Mouse (Mus musculus) megakaryocyte, adult 5-6 weeks (primary cell): ENCODE data around the gene Cbs. TPM values are rescaled to one million over a fixed set of nuclear protein-coding genes. Genes with fewer than 3 reads are reported as not detected.
A peak's percentile ranks its signal among the peaks of the same experiment; 100 is the strongest.

ENCODE experiments used
- ATAC-seq: 2 replicates; pipeline ENCODE4 v1.8.0; 2016; ENCODE audit warnings: mild to moderate bottlenecking, inconsistent platforms; ENCODE audit not compliant: poor library complexity, severe bottlenecking
- total RNA-seq, 2 experiments: library from RNA; stranded (forward) in 1 of 2; stranded (reverse) in 1 of 2; fragments of 153-499, 151-499 nt in 1 of 2; fragments of 221-1000, 200-1000 nt in 1 of 2; gene quantifications; 2 replicates each; pipeline versions ENCODE4 v1.2.3 to v1.2.4; 2015 to 2017

Gene Cbs
- total RNA-seq, 2 experiments from 2014 or later, result not detected

GRCm38 (mm10) chr17:31594590-31594989 is 42.4 kb downstream of the Cbs start:
- peak; percentile 99 for ATAC-seq

DNA sequence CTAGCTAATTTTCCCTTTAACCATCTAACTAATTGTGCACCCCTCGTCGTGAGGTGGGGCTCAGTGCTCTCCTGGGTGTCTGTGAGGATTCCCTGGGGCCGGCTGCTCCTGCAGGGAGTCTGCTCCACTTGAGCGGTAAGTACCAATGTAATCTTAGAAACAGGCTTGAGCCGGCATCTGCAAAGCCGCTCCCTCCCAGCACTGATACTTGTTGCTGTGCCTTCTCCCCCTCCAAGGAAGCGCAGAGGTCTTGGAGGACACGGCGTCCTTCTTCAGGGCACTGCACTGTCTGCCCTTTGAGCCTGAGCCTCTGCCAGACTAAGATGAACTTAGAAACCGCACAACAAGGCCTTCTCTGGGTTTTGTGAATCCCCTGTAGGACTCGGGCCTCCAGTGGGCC is 46.2 kb downstream of the Cbs start:
- ATAC-seq, result no peak

GRCm38 (mm10) chr17:31588726-31589125 is 48.3 kb downstream of the Cbs start:
- ATAC-seq, result no peak

- ATAC-seq, result no peak
These were observed 48.9 kb downstream of the Cbs start for GRCm38 (mm10) chr17:31588115-31588514.

- no peak for ATAC-seq
These were observed 53.3 kb downstream of the Cbs start for GRCm38 (mm10) chr17:31583781-31584180.

- no peak for ATAC-seq
These were observed 53.9 kb downstream of the Cbs start for GRCm38 (mm10) chr17:31583185-31583584.

- no peak for ATAC-seq
These were observed 56.7 kb downstream of the Cbs start for GRCm38 (mm10) chr17:31580344-31580743.

DNA sequence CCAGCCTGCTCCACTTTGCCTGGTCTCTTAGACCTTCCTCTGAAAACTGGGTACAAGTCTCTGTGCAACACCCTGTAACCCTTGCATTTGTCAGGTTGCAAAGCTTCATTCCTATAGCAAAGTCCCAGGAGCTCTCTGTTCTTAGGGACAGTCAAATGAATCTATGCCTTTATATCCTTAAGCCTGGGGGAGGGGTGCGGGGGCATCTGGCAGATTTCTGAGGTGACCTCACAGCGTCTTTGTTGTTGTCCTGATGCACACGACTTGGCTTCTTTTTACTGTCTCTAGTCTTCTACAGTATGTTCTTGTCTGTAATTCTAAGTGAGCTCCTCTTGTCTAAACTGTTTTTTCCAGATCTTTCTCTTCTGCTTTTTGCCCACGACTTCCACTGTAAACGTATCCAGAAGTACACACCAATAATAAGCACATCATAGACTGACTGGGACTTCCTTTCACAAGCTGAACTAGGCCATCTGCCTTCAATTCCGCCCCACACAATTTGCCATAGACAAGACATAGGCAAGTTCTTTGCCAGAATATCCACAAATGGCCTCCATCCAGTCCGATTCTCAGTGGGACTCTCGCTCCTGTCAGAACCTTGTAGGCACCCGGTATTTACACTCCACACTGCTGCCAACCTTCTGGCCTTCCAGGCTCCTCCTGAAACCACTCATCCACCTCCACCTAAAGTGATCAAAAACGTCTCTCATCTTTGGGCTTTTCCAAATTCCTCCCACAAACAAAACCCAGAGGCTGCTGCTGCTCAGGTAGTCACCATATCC is 60.5 kb downstream of the Cbs start:
- ATAC-seq, result no peak

DNA sequence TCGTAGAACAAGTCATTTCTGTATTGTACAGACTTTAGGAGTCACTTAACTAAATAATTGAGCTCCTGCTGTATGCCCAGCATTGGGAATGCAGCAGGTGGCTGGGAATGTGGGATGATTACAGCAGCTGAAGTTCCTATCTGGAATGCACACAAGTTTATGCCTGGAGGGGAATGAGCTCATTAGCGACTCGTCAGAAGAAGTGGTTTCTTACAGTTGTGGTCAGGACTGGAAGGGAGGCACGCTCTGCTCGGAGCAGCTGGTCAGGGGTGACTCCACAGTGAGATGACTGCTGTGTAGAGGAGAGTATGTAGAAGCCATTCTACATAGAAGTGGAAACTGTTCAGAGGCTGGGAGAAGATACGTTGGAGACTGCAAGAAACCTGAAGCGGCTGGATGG is 62.4 kb downstream of the Cbs start:
- no peak for ATAC-seq

DNA sequence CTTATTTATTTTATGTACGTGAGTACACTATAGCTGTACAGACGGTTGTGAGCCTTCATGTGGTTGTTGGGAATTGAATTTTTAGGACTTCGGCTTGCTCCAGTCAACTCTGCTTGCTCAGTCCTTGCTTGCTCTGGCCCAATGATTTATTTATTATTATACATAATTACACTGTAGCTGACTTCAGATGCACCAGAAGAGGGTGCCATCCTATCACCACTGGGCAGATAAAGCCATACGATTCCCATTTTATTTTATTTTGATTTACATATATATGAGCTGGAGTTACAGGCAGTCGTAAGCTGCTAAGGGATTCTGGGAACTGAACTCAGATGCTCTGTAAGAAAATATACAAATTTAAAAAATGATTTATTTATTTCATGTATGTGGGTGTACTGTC is 65.3 kb downstream of the Cbs start:
- no peak for ATAC-seq

DNA sequence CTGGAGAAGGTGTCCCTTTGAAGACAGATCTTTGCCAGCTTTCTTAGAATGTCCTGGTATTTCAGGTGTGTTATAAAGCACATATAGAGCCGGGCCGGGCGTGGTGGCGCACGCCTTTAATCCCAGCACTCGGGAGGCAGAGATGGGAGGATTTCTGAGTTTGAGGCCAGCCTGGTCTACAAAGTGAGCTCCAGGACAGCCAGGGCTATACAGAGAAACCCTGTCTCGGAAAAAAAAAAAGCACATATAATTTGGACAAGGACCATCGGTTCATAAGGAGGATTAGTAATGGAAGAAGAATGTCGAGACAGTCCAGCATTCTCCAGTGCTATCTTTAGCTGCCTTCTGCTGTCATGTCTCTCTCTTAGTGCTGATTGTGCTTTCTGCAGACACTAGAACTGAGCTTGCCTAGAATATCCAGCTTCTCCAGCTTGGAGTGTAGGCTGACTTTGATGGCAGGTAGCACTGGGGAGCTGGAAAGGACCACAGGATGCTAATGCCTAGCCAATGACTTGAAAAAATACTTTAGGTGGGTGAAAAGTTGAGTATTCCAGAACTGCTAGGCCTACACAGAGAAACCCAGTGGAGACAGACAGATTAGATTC is 66.6 kb downstream of the Cbs start:
- ATAC-seq, result no peak

- ATAC-seq, result no peak
These were observed 67.3 kb downstream of the Cbs start for GRCm38 (mm10) chr17:31569756-31570155.

DNA sequence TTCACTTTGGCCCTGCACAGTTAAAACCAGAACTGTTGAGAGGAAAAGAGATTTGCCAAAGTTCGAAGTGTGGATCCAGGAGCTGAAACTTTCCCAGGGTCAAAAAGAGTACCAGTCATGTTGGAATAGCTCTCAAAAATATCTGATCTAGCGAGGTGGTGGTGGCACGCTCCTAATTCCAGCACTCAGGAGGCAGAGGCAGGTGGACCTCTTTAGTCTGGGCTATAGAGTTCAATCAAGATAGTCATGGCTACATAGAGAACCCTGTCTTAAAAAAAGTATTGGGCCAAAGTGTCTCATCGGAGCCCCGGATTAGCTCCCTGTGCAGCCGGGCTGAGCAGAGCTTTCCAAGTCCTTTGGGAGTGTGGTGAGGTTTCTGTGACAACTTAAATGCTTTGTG is 70.8 kb downstream of the Cbs start:
- no peak for ATAC-seq

DNA sequence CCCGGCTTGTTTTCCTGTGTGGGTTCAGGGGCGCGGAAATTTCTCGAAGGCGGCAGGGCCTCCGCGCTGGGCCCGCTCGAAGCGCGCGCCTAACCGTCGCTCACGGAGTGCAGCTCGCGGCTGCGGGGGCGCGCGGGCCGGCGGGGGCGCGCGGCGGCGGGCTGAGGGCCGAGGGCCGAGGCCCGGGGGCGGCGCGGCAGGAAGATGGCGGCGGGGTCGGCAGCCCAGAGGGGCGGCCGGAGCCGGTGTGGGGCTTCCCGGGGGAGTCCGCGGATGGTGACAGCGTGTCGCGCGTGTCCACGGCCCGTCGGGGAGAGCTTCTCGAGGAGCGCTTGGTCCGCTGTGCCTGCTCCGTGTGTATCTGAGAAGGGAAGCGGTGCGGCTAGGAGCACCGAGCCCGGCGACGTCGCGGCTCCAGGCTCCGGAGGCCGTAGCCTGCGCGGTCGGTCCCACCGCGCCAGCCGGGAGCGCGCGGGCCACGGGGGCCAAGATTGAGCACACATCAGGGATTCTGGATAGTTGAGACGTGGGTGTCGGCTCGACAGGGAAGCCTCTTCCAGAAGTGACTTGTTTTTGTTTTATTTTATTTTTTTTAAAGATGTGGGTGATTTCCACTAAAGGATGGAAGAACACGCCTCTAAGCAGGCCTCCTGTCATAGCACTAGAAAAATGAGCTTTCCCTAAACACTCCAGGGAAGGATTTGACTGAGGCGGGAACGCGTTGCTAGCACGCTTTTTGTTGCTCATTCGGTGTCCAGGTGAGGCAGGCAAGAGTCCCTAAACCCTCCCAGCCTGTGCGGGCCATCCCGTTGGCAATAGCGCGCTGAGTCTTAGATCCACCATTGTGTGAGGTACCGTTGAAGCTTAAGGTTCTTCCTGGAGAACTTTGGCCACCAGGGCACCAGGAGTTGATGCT is 71.6 kb downstream of the Cbs start:
- 0 out of 2 replicates have a peak, but pooled peaks have one; percentile 2 for ATAC-seq

- no peak for ATAC-seq
These were observed 72.2 kb downstream of the Cbs start for GRCm38 (mm10) chr17:31564858-31565140.

GRCm38 (mm10) chr17:31564015-31564857 is 72.8 kb downstream of the Cbs start, which contains the start of gene Pknox1:
Pknox1 (plus strand) TSS chr17:31564734.
- ATAC-seq, result peak; percentile 90

- ATAC-seq, result no peak
These were observed 73.4 kb downstream of the Cbs start for GRCm38 (mm10) chr17:31563632-31564014.

DNA sequence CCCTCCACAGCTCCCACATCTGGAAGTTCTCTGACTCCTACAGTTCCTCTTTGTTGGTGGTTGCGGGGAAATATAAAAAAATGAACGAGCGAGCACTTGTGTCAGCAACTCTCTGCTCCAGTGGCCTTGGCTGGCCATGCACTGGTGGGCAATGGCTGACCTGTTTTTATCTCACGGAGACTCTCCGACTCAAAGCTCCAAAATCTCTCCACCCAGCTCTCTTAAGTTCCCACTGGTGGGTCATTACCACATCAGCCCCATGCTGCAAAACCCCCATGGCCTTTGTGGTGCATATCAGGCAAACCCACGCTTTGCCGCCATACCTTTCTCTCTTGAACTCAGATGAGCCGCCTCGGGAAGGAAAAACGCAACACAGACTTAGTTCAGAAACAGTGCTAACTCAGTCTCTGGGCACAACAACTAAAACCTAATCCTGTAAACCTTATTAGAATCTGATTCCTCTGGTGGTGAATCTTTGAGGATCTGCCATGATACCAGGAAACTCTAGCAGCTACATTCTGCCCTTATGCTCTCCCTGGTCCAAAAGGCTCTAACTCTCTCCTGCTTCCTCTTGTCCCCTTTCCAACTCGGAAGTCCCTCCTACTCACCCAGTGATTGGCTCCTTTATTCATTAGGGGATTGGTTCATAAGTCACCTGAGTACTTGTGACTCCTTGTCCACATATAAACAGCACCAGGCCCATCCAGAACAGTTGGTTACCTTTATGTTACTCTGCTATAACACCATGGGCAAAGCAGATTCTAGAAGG is 77.8 kb downstream of the Cbs start:
- peak; percentile 48; the same call in 1 of the 2 replicates for ATAC-seq
